Mouse (Mus musculus) erythroblast, embryonic 14.5 days (primary cell): ENCODE results near the gene Wdr31. TPM values are rescaled to one million over a fixed set of nuclear protein-coding genes. Genes with fewer than 3 reads are reported as not detected.

ENCODE experiments used
- H3K27me3 ChIP-seq: 2 replicates; pipeline ENCODE4 v1.6.1; 2012; ENCODE audit warnings: inconsistent platforms; ENCODE audit not compliant: control insufficient read depth
- H3K36me3 ChIP-seq: 2 replicates; pipeline ENCODE4 v1.6.1; 2012; ENCODE audit warnings: mild to moderate bottlenecking, inconsistent platforms; ENCODE audit not compliant: control insufficient read depth
- H3K4me1 ChIP-seq: 2 replicates; pipeline ENCODE4 v1.6.1; 2012; ENCODE audit warnings: inconsistent platforms; ENCODE audit not compliant: control insufficient read depth
- H3K4me3 ChIP-seq: replicated peaks from 2 replicates; pipeline ENCODE3; 2012; ENCODE audit warnings: moderate library complexity, mild to moderate bottlenecking, inconsistent platforms
- H3K9me3 ChIP-seq: 2 replicates; pipeline ENCODE4 v1.6.1; 2012; ENCODE audit warnings: low read length, inconsistent platforms, mixed read lengths; ENCODE audit not compliant: control insufficient read depth
- GATA1 ChIP-seq: IDR thresholded peaks from 2 replicates; pipeline ENCODE4 v1.6.1; 2012; ENCODE audit warnings: low read length, inconsistent platforms, mixed read lengths
- TAL1 ChIP-seq: IDR thresholded peaks from 3 replicates; pipeline ENCODE4 v1.6.1; 2012; ENCODE audit warnings: low read length, inconsistent platforms, mixed read lengths
- polyA plus RNA-seq: library from polyadenylated mRNA; stranded (reverse); fragments of >175 nt; gene quantifications from 2 replicates; pipeline ENCODE4 v1.2.3, GENCODE M21; 2012

The Wdr31 gene
- polyA plus RNA-seq, 1 experiment: not detected

DNA sequence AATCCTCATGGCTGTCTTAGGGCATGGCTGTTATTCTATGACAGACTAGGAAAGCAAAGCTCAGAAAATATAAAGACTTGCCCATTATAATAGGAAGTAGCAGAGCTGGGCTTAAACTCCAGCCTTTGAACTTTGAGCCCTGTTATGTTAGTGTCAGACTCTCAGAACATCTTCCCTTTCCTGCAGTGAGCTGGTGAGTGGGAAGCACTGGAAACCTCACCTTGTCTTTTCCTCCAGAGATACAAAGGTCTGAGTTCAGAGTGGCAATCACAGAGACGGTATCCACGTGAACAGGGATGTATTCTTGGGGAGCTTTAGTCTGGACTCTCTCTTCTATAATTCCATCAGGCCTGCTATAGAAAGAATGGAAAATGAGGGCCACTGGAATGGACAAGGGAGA is 7.6 kb downstream of the Wdr31 start:
- TF ChIP-seq GATA1 (no peak), TAL1 (no peak)
- H3K4me3 ChIP-seq: no peak overlapping the region
- H3K9me3 ChIP-seq: no peaks in the 10 kb centered on the region
- H3K36me3 ChIP-seq: no peaks in the 10 kb centered on the region
- no peaks in the 10 kb centered on the region for H3K27me3 ChIP-seq
- no peaks in the 10 kb centered on the region for H3K4me1 ChIP-seq

DNA sequence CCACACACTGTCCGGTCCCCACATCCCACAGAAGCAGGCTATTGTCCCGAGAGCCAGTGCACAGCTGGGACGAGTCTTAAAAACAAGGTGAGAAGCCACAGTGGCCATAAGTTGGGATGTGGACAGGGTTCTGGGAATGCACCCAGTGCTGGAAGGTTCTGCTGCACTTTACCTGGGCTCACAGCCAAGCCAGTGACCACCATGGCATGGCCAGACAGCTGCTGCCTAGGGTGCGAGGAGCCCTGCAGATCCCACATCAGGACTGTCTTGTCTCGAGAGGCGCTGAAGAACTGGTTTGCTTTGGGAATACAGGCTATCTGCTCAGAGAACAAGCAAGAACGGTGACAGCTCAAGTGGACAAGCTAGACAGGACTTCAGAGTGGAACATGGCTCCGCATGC is 10.3 kb downstream of the Wdr31 start:
- no peaks in the 10 kb centered on the region for H3K27me3 ChIP-seq
- H3K36me3 ChIP-seq: no peaks in the 10 kb centered on the region
- H3K4me1 ChIP-seq: no peaks in the 10 kb centered on the region
- no peak for TF ChIP-seq TAL1
- no peak for TF ChIP-seq GATA1
- no peak overlapping the region for H3K4me3 ChIP-seq
- H3K9me3 ChIP-seq: no peaks in the 10 kb centered on the region

DNA sequence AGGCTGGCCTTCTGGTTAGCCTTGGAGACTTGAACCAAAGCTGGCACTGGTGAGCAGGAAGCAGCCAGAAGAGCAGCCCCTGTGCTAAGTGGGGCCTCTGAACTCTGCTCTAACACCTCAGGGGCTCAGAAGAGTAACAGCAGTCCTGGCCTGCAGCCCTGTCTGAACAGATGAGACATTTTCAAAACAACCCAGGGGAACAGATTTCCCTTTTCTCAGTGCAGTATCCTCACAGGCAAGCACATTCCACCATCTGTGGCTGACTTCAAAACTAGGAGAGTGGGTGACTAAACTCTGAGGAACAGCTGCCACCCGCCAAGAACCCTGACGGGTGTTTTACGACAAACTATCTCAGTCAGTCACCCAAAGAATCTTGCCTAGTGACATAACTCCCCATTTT is 11.6 kb downstream of the Wdr31 start:
- Histone ChIP-seq H3K9me3 (no peaks in the 10 kb centered on the region), H3K36me3 (no peaks in the 10 kb centered on the region), H3K4me1 (no peaks in the 10 kb centered on the region), H3K27me3 (no peaks in the 10 kb centered on the region), H3K4me3 (no peak overlapping the region)
- TF ChIP-seq GATA1 (no peak), TAL1 (no peak)

DNA sequence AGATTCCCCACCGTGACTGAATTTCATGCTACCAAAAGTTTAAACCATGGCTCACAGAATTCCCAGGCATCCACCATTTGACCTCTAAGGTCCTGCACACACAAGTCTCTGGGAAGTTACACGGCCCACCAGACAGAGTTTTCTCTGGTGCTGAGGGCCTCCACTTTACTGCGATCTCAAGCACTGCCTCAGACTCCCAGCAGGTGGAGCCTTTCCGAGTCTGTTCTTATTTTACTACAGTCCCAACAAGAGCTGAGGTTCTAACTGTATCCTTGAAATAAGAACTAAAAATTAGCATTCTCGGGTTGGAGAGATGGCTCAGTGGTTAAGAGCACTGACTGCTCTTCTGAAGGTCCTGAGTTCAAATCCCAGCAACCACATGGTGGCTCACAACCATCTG is 15.7 kb downstream of the Wdr31 start:
- no peaks in the 10 kb centered on the region for H3K9me3 ChIP-seq
- no peaks in the 10 kb centered on the region for H3K36me3 ChIP-seq
- H3K4me3 ChIP-seq: no peak overlapping the region
- H3K27me3 ChIP-seq: no peaks in the 10 kb centered on the region
- H3K4me1 ChIP-seq: no peaks in the 10 kb centered on the region
- TF ChIP-seq GATA1 (no peak), TAL1 (no peak)

DNA sequence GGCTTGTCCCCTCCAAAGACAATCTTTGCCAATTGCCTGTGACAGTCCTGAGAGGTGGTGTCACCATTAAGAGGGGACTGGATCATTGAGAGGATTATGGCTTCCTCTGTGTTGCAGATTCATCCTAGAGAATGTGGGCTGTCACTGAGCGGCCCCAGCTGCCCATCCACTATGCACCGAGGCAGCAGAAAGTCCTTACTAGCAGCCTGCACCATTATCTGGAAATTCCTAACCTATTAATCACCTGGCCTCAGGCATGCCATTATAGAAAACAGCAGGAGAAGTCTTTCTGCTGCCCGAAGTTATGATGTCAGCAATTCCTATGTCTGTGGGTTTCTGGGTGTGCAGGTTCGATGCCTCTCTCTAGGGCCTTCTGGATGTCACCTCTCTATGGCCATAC is 29.7 kb downstream of the Wdr31 start:
- no peak for TF ChIP-seq GATA1
- TF ChIP-seq TAL1: no peak
- H3K27me3 ChIP-seq: no peaks in the 10 kb centered on the region
- no peaks in the 10 kb centered on the region; the same call in 1 of the 2 replicates for H3K9me3 ChIP-seq
- no peaks in the 10 kb centered on the region for H3K4me1 ChIP-seq
- no peak overlapping the region for H3K4me3 ChIP-seq
- H3K36me3 ChIP-seq: no peaks in the 10 kb centered on the region

DNA sequence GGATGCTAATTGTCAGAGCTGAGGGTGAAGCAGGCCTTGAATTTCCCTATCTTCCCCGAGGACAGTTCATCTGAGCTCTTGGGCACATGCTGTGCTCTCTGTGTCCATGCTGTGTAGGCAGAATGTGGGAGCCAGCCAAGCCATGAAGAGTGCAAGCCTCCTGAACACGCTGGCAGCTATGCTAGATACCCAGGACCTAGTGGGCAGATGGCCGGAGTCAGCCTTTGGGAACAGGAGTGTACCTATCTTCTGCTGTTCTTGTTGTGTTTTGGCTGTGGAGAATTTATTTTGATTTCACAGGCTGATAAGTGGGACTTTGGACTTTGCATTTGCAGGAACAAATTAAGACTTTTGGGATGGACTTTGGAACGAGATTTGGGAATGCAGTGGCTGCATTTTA is 30.2 kb downstream of the Wdr31 start:
- no peaks in the 10 kb centered on the region; the same call in 1 of the 2 replicates for H3K9me3 ChIP-seq
- no peaks in the 10 kb centered on the region for H3K4me1 ChIP-seq
- no peak overlapping the region for H3K4me3 ChIP-seq
- TF ChIP-seq TAL1: no peak
- TF ChIP-seq GATA1: no peak
- no peaks in the 10 kb centered on the region for H3K36me3 ChIP-seq
- no peaks in the 10 kb centered on the region for H3K27me3 ChIP-seq

DNA sequence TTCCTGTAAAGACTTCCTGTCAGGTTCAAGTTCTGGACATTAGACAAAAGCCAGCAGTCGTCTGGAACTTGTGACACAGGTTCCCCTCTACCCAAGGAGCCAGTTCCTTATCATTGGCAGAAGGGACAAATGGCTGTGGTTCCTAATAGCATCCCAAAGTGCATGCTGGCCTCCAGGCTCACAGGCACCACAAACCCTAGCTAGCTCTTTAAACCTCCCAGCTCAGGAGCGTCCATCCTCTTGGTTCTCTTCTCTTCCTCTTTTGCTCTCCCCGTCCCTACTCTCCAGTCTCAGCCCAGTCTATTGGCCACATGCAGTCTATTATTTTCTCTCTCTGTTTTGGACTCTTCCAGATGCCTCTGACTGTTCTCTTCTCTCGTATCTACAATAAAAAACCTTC is 30.9 kb downstream of the Wdr31 start:
- Histone ChIP-seq H3K27me3 (no peaks in the 10 kb centered on the region), H3K4me3 (no peak overlapping the region), H3K4me1 (no peaks in the 10 kb centered on the region), H3K9me3 (no peaks in the 10 kb centered on the region; the same call in 1 of the 2 replicates), H3K36me3 (no peaks in the 10 kb centered on the region)
- no peak for TF ChIP-seq GATA1
- no peak for TF ChIP-seq TAL1

DNA sequence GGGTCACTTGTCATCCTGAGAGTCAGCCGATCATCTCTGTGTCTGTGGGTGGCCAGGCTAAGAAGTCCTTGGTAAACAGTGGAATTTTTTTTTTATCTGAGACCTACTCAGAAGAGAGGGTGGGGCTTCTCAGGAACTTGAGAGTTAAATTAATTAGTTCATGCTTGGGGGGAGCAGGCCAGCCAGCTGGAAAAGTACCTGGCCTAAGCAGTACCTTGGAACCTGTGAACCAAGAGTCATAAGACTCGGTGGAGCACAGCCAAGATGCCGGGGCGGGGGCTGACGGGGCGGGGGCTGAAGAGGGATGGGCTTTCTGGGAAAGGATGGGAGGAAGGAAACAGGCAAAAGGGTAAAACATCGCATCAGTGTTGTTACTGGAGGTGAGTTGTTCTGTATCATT is 32.8 kb downstream of the Wdr31 start:
- no peak for TF ChIP-seq GATA1
- TF ChIP-seq TAL1: no peak
- Histone ChIP-seq H3K4me3 (no peak overlapping the region), H3K36me3 (no peaks in the 10 kb centered on the region), H3K4me1 (peaks cover 2% of the 10 kb centered on the region), H3K9me3 (no peaks in the 10 kb centered on the region; the same call in 1 of the 2 replicates), H3K27me3 (no peaks in the 10 kb centered on the region)

DNA sequence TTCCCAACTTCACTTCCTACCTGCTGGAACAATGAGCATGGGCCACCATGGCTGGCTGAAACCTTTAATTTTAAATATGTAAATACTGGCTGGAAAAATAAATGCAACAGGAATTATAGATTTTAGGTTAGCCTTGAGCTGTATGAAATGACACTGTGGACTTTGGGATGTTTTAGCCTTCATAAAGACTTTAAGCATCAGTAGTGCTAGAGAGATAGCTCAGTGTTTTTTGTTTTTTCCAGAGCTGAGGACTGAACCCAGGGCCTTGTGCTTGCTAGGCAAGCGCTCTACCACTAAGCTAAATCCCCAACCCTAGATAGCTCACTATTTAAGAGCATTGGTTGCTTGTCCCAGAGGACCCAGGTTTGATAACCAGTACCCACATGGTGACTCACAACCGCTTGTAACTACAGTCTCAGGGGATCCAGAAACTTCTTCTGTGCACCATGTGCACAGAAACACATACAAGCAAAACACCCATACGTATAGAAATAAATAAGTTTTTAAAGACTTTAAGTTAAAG is 33.4 kb downstream of the Wdr31 start:
- no peaks in the 10 kb centered on the region for H3K36me3 ChIP-seq
- no peaks in the 10 kb centered on the region for H3K27me3 ChIP-seq
- no peak overlapping the region for H3K4me3 ChIP-seq
- H3K9me3 ChIP-seq: no peaks in the 10 kb centered on the region; the same call in 1 of the 2 replicates
- H3K4me1 ChIP-seq: peaks cover 5% of the 10 kb centered on the region
- TF ChIP-seq GATA1: no peak
- TF ChIP-seq TAL1: no peak

DNA sequence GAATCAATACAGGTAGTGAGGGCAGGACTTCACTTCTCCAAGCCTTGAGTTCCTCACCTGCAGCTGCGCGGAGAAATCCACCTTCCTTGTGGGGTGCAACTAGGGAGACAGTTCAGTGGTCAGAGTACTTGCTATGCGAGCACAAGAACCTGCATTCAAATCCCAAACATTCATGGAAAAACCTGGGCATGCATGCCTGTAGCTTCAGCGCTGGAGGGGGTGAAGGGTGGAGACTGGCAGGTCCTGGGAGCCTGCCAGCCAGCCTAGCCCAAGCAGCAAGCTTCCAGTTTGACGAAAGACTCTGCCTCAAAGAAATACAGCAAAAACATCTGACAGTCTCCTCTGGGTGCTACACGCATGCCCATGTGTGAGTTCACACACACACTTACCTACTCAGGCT is 35.6 kb downstream of the Wdr31 start, which contains the start of gene Rnf183:
Gene Rnf183, minus strand, starts transcription at position 172 of the 400 bp plus-strand sequence.
- H3K4me1 ChIP-seq: peaks cover 25% of the 10 kb centered on the region
- no peaks in the 10 kb centered on the region for H3K9me3 ChIP-seq
- H3K27me3 ChIP-seq: no peaks in the 10 kb centered on the region
- TF ChIP-seq GATA1 (no peak), TAL1 (no peak)
- H3K36me3 ChIP-seq: no peaks in the 10 kb centered on the region
- no peak within 1 kb of the TSS for H3K4me3 ChIP-seq
